Mouse (Mus musculus): ENCODE results near the gene Trim63.

DNA sequence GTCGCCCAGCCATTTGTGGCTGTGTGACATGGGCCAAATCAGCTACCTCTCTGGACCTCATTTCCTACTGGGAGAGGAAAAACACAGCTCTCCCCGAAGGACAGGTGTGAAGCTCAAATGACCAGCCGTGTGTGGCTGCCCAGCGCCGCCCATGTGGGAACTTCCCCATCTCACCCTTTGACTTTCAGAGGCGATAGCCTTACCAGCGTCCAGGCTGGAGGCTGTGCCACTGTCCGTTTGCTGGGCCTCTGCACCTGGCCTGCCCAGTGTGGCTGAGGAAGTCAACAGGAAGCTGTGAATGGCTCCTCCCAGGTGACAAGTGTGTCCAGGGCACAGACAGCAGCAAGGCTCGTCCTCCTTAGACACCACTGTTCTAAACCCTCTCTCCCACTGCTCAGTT is 3.1 kb upstream of the Trim63 start:
- TF ChIP-seq EP300 (IDR thresholded peaks at IDR 0.05; ENCODE audit: low read depth): no peak
- no peak for TF ChIP-seq CTCF (IDR thresholded peaks at IDR 0.05; ENCODE audit: low read depth)
